Mouse (Mus musculus): ENCODE results near the gene Gm11563.
"Not testable (repeated sequence)": the region's sequence is repeated elsewhere in the genome, so short reads cannot be mapped to it uniquely, and the experiment has no call there.

Gene Gm11563

GRCm38 (mm10) chr11:99658467-99659010 lies at the start of gene Gm11563:
TSS of gene Gm11563 (minus strand) at chr11:99658960.
- peak; percentile 1 for DNase-seq

- DNase-seq = no peak
Measured at GRCm38 (mm10) chr11:99690463-99690862, 31.7 kb upstream of the Gm11563 start, which contains the start of gene Gm14190. TSS of gene Gm14190 (minus strand) at chr11:99690740.

- DNase-seq = not testable (repeated sequence)
Measured at GRCm38 (mm10) chr11:99685235-99685634, 26.5 kb upstream of the Gm11563 start.

- DNase-seq = no peak
Measured at GRCm38 (mm10) chr11:99683481-99683880, 24.7 kb upstream of the Gm11563 start.

- DNase-seq = no peak
Measured at GRCm38 (mm10) chr11:99665860-99666259, 7.1 kb upstream of the Gm11563 start, which contains the start of gene Krtap4-6. TSS of gene Krtap4-6 (minus strand) at chr11:99665960.

GRCm38 (mm10) chr11:99662802-99663201 lies 4.0 kb upstream of the Gm11563 start:
- DNase-seq = no peak

- DNase-seq = no peak
Measured at GRCm38 (mm10) chr11:99659256-99659655, 496 bp upstream of the Gm11563 start.

GRCm38 (mm10) chr11:99657051-99657450 lies 1.7 kb downstream of the Gm11563 start:
- DNase-seq = no peak

GRCm38 (mm10) chr11:99650136-99650535 lies 8.6 kb downstream of the Gm11563 start, which contains the start of gene Gm11555:
TSS of gene Gm11555 (minus strand) at chr11:99650236.
- no peak for DNase-seq

GRCm38 (mm10) chr11:99646444-99646843 lies 12.3 kb downstream of the Gm11563 start:
- DNase-seq = no peak

- no peak for DNase-seq
Measured at GRCm38 (mm10) chr11:99644351-99644750, 14.4 kb downstream of the Gm11563 start.

- DNase-seq = not testable (repeated sequence)
Measured at GRCm38 (mm10) chr11:99643635-99644139, 15.1 kb downstream of the Gm11563 start, which contains the start of gene Krtap4-7. TSS of gene Krtap4-7 (minus strand) at chr11:99644089.

GRCm38 (mm10) chr11:99640926-99641325 lies 17.8 kb downstream of the Gm11563 start:
- DNase-seq = no peak

GRCm38 (mm10) chr11:99637086-99637485 lies 21.7 kb downstream of the Gm11563 start:
- DNase-seq = no peak

GRCm38 (mm10) chr11:99634653-99635134 lies 24.1 kb downstream of the Gm11563 start, which contains the start of gene Krtap4-2:
TSS of gene Krtap4-2 (minus strand) at chr11:99635084.
- no peak for DNase-seq

GRCm38 (mm10) chr11:99633293-99633692 lies 25.5 kb downstream of the Gm11563 start:
- no peak for DNase-seq

- no peak for DNase-seq
Measured at GRCm38 (mm10) chr11:99630890-99631289, 27.9 kb downstream of the Gm11563 start.

GRCm38 (mm10) chr11:99628138-99628537 lies 30.6 kb downstream of the Gm11563 start, which contains the start of gene Krtap4-1:
TSS of gene Krtap4-1 (minus strand) at chr11:99628238.
- no peak for DNase-seq

GRCm38 (mm10) chr11:99620335-99620734 lies 38.4 kb downstream of the Gm11563 start, which contains the start of gene Gm11562:
TSS of gene Gm11562 (minus strand) at chr11:99620435.
- DNase-seq = no peak

GRCm38 (mm10) chr11:99614796-99615363 lies 43.9 kb downstream of the Gm11563 start, which contains the start of gene Krtap2-4:
TSS of gene Krtap2-4 (minus strand) at chr11:99614846.
- DNase-seq = no peak

GRCm38 (mm10) chr11:99610089-99610488 lies 48.7 kb downstream of the Gm11563 start, which contains the start of gene Gm11937:
TSS of gene Gm11937 (minus strand) at chr11:99610189.
- not testable (repeated sequence) for DNase-seq

- DNase-seq = peak; percentile 34
Measured at GRCm38 (mm10) chr11:99609126-99609525, 49.6 kb downstream of the Gm11563 start.

All from cerebellum, adult 11-12 months (tissue).